Mouse (Mus musculus) lung, embryonic 14.5 days (tissue): ENCODE measurements at regions not wholly inside any gene's neighbourhood (a gene's known extent, or its start where the extent isn't known, plus 50 kb on each side); places are given as distances from the start of the nearest gene placed in this dataset.
"Not testable (repeated sequence)": the region's sequence is repeated elsewhere in the genome, so short reads cannot be mapped to it uniquely, and the experiment has no call there.

Source experiments
- ATAC-seq: fragments of 200-750 bp; cut with Nextera tagmentation; 2 replicates; pipeline ENCODE4 v1.8.0; 2017; ENCODE audit warnings: mild to moderate bottlenecking, moderate TSS enrichment, moderate library complexity; ENCODE audit not compliant: insufficient read depth
- DNase-seq: peaks from one replicate; pipeline ENCODE4 v3.0.0-alpha.2; 2015
- H3K27ac ChIP-seq: fragments of 300-500 bp; sonication (generic); 2 replicates; pipeline ENCODE4 v1.5.1; 2014; ENCODE audit warnings: low read depth, mild to moderate bottlenecking, moderate library complexity
- H3K27me3 ChIP-seq: fragments of 300-500 bp; sonication (generic); 2 replicates; pipeline ENCODE4 v1.6.1; 2014; ENCODE audit warnings: low read length, control low read depth; ENCODE audit not compliant: insufficient read depth
- H3K36me3 ChIP-seq: fragments of 300-500 bp; sonication (generic); 2 replicates; pipeline ENCODE4 v1.6.1; 2014; ENCODE audit warnings: control low read depth; ENCODE audit not compliant: insufficient read depth
- H3K4me1 ChIP-seq: fragments of 300-500 bp; sonication (generic); 2 replicates; pipeline ENCODE4 v1.6.1; 2014; ENCODE audit warnings: antibody characterized with exemption, control low read depth; ENCODE audit not compliant: insufficient read depth
- H3K4me2 ChIP-seq: fragments of 300-500 bp; sonication (generic); 2 replicates; pipeline ENCODE4 v1.6.1; 2014; ENCODE audit warnings: mild to moderate bottlenecking
- H3K4me3 ChIP-seq: fragments of 300-500 bp; sonication (generic); 2 replicates; pipeline ENCODE4 v1.5.1; 2014; ENCODE audit warnings: low read depth, low read length
- H3K9ac ChIP-seq: fragments of 300-500 bp; sonication (generic); 2 replicates; pipeline ENCODE4 v1.6.1; 2014
- H3K9me3 ChIP-seq: fragments of 300-500 bp; sonication (generic); 2 replicates; pipeline ENCODE4 v1.6.1; 2016; ENCODE audit warnings: low read depth, low read length, control low read depth
- CTCF ChIP-seq: IDR thresholded peaks from 2 replicates; pipeline ENCODE4 v1.5.1; 2016; ENCODE audit warnings: antibody characterized with exemption, low read depth
- WGBS: fragments of 180-500 bp; shearing (Covaris S2); extraction: QIAGEN DNeasy Blood & Tissue Kit; methylation state at CpG from one replicate; pipeline ENCODE4 v1.1.7; 2014; 5-methylcytosine and 5-hydroxymethylcytosine counted together

DNA sequence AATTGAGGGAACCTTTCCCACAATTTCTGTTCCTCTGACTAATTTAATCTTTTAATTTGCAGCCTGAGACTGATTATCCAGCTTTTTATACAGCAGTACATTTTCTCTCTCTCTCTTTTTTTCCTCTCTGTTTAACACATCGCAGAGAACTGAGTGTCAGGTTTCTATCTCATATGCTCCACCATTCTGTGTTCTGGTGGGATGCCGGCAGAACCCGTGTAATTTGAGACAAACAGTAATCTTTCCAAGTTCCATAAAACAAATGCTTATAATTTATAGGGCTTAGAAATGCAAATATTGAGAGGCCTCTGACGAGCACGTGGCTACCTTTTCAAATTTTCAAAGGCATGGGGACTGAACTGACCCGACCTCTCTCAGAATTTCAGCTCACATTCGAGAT, 59.1 kb downstream of the Zbtb18 start:
- no peak for DNase-seq

DNA sequence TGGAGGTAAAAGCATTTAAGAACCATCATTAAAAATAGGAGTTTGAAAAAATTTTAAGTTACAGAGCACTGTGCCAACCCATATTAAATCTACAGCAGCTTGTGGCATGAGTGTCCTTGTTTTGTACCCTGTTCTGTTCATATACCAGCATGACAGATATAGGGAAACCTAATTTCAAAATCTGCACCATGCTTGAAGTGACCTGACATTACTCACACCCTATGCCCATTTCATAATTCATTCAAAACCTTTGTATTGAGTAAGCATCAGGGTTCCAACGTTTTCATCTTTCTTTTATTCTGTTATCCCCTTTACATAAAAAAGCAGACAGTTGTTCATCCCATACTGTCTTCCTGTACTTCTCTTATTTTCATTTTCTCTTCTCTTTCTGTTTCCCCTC, 61.8 kb downstream of the Zbtb18 start:
- Histone ChIP-seq H3K27ac (no peak overlapping the region), H3K4me3 (no peak overlapping the region), H3K36me3 (no peaks in the 10 kb centered on the region), H3K27me3 (no peaks in the 10 kb centered on the region), H3K4me2 (no peak overlapping the region), H3K9me3 (no peaks in the 10 kb centered on the region), H3K9ac (no peak overlapping the region), H3K4me1 (no peaks in the 10 kb centered on the region)
- WGBS: 53% methylated on average over 1 of the region's 1 CpGs
- no peak for TF ChIP-seq CTCF
- ATAC-seq: no peak
- DNase-seq: no peak

More for the DNA sequence above, 59.1 kb downstream of the Zbtb18 start:
- no peak for TF ChIP-seq CTCF
- ATAC-seq: no peak
- H3K4me3 ChIP-seq: no peak overlapping the region
- no peak overlapping the region for H3K4me2 ChIP-seq
- H3K4me1 ChIP-seq: no peaks in the 10 kb centered on the region
- no peak overlapping the region for H3K9ac ChIP-seq
- no peaks in the 10 kb centered on the region for H3K36me3 ChIP-seq
- no peaks in the 10 kb centered on the region for H3K9me3 ChIP-seq
- WGBS: 48% methylated on average over 7 of the region's 7 CpGs
- no peak overlapping the region for H3K27ac ChIP-seq
- H3K27me3 ChIP-seq: no peaks in the 10 kb centered on the region

DNA sequence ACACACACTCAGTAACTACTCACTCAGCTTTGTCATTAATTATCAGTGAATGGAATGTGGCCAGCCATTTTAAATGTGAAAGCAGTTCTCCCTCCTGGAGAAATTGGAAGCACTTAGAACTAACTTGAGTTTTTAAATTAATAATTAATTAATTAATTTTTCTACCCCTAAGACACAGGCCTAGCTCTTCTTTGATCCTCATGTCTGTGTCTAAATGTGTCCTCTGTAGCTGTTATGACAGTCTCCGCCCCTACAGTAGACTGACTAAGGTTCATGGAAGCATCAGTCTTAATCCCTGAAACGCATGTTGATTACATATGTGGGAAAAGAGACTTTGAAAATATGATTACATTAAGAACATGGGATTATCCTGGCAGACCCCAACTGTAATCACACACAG, 62.6 kb downstream of the Zbtb18 start:
- H3K4me3 ChIP-seq: no peak overlapping the region
- H3K36me3 ChIP-seq: no peaks in the 10 kb centered on the region
- DNase-seq (no peak), ATAC-seq (no peak)
- 90% methylated on average over 2 of the region's 2 CpGs for WGBS
- no peak overlapping the region for H3K27ac ChIP-seq
- H3K4me2 ChIP-seq: no peak overlapping the region
- H3K27me3 ChIP-seq: no peaks in the 10 kb centered on the region
- H3K4me1 ChIP-seq: no peaks in the 10 kb centered on the region
- no peak for TF ChIP-seq CTCF
- no peak overlapping the region for H3K9ac ChIP-seq
- H3K9me3 ChIP-seq: no peaks in the 10 kb centered on the region

DNA sequence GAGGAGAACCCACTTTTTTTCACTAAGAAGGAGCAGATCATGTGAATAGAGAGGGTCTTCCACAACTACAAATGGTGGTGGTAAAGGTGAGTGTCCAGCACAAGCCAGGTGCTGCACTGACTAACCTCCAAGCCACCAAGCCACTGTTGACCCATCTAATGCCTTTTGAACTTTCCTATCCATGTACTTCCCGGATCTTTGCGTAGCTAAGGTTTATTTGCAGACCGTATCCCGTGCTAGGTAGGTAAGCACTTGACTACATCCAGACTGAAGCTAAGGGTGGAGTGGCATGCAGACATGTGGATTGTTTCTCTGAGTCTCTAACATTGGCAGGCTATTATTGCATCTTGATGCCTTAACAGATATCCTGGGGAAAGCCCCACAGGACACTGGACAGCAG, 65.2 kb downstream of the Zbtb18 start:
- H3K36me3 ChIP-seq, H3K4me1 ChIP-seq, DNase-seq, H3K4me2 ChIP-seq, H3K9me3 ChIP-seq, H3K27ac ChIP-seq, H3K9ac ChIP-seq, H3K4me3 ChIP-seq, H3K27me3 ChIP-seq: not testable (repeated sequence)
- WGBS: 49% methylated on average over 4 of the region's 4 CpGs
- ATAC-seq: peak; percentile 31; the same call in 1 of the 2 replicates

DNA sequence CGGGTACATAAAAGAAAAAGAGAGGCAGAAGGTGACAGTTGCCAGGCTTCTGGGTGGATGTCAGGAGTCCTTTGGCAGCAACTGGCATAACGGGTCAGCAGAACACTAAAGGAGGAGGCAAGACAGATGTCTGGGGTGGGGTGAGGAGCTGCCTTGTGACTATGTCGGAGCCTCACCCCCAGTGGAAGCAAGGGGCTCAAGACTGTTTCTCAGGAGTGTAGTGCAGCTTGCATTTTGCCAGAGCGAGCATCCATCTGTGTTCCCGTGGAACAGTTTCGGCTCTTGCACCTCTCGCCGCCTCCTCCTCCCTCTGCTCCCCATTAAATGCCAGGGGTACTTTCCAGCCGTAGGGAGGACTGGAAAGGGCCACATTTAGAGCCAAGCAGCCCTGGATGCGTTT, 67.6 kb downstream of the Zbtb18 start:
- Histone ChIP-seq H3K9ac (no peak overlapping the region), H3K4me3 (no peak overlapping the region), H3K27me3 (no peaks in the 10 kb centered on the region), H3K4me1 (no peaks in the 10 kb centered on the region), H3K36me3 (no peaks in the 10 kb centered on the region), H3K27ac (no peak overlapping the region), H3K9me3 (no peaks in the 10 kb centered on the region), H3K4me2 (no peak overlapping the region)
- TF ChIP-seq CTCF: no peak
- 76% methylated on average over 10 of the region's 10 CpGs for WGBS
- DNase-seq: no peak
- no peak for ATAC-seq

DNA sequence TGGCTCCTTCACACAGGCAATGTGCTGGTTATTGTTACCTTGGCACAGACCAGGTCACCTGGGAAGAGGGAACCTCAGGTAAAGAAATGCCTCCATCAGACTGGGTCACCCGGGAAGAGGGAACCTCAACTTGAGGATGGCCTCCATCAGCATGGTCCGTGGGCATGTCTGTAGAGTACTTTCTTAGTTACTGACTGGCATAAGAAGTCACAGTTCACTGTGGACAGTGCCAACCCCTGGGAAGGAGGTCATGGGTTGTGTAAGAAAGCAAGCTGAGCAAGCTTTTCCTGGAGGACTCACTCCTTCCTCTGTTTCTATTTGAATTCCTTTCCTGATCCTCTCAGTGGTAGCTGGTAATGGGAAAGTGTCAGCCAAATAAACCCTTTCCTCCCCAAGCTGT, 70.0 kb downstream of the Zbtb18 start:
- 76% methylated on average over 2 of the region's 2 CpGs for WGBS
- ATAC-seq (no peak), DNase-seq (no peak)
- no peak overlapping the region for H3K27ac ChIP-seq
- no peaks in the 10 kb centered on the region for H3K27me3 ChIP-seq
- H3K4me1 ChIP-seq: no peaks in the 10 kb centered on the region
- H3K4me2 ChIP-seq: no peak overlapping the region
- H3K9ac ChIP-seq: no peak overlapping the region
- no peaks in the 10 kb centered on the region for H3K36me3 ChIP-seq
- no peak overlapping the region for H3K4me3 ChIP-seq
- no peaks in the 10 kb centered on the region for H3K9me3 ChIP-seq
- no peak for TF ChIP-seq CTCF

DNA sequence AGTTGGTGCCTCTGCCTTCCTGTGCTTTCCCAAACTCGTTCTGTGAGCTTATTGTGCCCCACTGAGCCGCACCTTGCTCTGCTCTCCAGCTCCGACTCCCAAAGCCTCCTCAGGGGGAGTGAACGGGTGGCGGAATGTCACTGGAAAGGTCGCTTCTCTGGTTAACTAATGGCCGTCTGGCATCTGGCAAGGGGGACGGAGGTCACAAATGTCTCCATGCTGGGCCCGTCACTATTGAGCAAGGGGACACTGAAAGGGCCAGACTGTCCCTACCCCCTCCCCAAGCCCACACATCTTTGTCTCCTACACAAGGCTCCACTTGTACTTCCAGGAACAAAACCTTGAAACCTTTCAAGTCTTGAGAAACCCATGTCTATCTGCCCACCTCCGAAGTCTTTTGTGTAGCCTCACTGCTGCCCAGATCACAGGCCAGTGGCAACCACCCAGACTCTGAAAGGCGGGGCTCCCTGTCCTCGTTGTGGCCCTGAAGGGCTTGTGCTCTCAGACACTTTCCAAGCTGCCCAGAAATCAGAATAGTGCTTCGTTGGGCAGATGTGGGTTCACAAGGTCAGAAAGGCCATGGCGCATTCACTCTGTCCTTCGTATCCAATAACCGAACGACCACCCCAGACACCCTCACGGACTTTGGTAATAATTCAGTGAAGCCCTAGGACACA, 75.9 kb downstream of the Zbtb18 start:
- Histone ChIP-seq H3K4me3 (no peak overlapping the region), H3K27ac (no peak overlapping the region), H3K4me1 (no peaks in the 10 kb centered on the region), H3K27me3 (0 out of 2 replicates have a peak, but pooled peaks cover 3% of the 10 kb centered on the region), H3K9ac (no peak overlapping the region), H3K4me2 (no peak overlapping the region), H3K36me3 (no peaks in the 10 kb centered on the region), H3K9me3 (no peaks in the 10 kb centered on the region)
- no peak for ATAC-seq
- 36% methylated on average over 18 of the region's 18 CpGs for whole genome bisulfite sequencing
- no peak for TF ChIP-seq CTCF
- DNase-seq: no peak
